Mouse (Mus musculus) lung, embryonic 15.5 days (tissue): ENCODE measurements around the gene Gm44503. TPM values are rescaled to one million over a fixed set of nuclear protein-coding genes. Genes with fewer than 3 reads are reported as not detected.

ENCODE experiments used
- ATAC-seq: fragments of 200-750 bp; cut with Nextera tagmentation; 2 replicates; pipeline ENCODE4 v1.8.0; 2017; ENCODE audit warnings: moderate number of reproducible peaks, borderline replicate concordance; ENCODE audit not compliant: low FRiP score, low TSS enrichment; ENCODE audit errors: extremely low read depth
- H3K27ac ChIP-seq: fragments of 300-500 bp; sonication (generic); 2 replicates; pipeline ENCODE4 v1.5.1; 2015; ENCODE audit warnings: moderate library complexity, mild to moderate bottlenecking, inconsistent platforms
- H3K27me3 ChIP-seq: fragments of 300-500 bp; sonication (generic); 2 replicates; pipeline ENCODE4 v1.6.1; 2015; ENCODE audit warnings: inconsistent platforms
- H3K36me3 ChIP-seq: fragments of 300-500 bp; sonication (generic); 2 replicates; pipeline ENCODE4 v1.6.1; 2015; ENCODE audit warnings: inconsistent platforms
- H3K4me1 ChIP-seq: fragments of 300-500 bp; sonication (generic); 2 replicates; pipeline ENCODE4 v1.6.1; 2015; ENCODE audit warnings: inconsistent platforms
- H3K4me2 ChIP-seq: fragments of 300-500 bp; sonication (generic); 2 replicates; pipeline ENCODE4 v1.6.1; 2015; ENCODE audit warnings: inconsistent platforms, mild to moderate bottlenecking, moderate library complexity
- H3K4me3 ChIP-seq: fragments of 300-500 bp; sonication (generic); 2 replicates; pipeline ENCODE4 v1.5.1; 2015; ENCODE audit warnings: mild to moderate bottlenecking, inconsistent platforms
- H3K9ac ChIP-seq: fragments of 300-500 bp; sonication (generic); 2 replicates; pipeline ENCODE4 v1.6.1; 2015; ENCODE audit warnings: inconsistent platforms
- H3K9me3 ChIP-seq: fragments of 300-500 bp; sonication (generic); 2 replicates; pipeline ENCODE4 v1.6.1; 2016; ENCODE audit warnings: inconsistent platforms
- WGBS: fragments of 180-500 bp; shearing (Covaris S2); methylation state at CpG from one replicate; pipeline ENCODE4 v1.1.7; 2015; 5-methylcytosine and 5-hydroxymethylcytosine counted together
- polyA plus RNA-seq: library from polyadenylated mRNA; unstranded; fragments of >200 nt; fragmentation: Nextera tagmentation; extraction: Ambion mirVana; gene quantifications from 2 replicates; pipeline ENCODE4 v1.2.1, GENCODE M21; 2015

Gm44503 gene
- not detected in 2 replicates for polyA plus RNA-seq

DNA sequence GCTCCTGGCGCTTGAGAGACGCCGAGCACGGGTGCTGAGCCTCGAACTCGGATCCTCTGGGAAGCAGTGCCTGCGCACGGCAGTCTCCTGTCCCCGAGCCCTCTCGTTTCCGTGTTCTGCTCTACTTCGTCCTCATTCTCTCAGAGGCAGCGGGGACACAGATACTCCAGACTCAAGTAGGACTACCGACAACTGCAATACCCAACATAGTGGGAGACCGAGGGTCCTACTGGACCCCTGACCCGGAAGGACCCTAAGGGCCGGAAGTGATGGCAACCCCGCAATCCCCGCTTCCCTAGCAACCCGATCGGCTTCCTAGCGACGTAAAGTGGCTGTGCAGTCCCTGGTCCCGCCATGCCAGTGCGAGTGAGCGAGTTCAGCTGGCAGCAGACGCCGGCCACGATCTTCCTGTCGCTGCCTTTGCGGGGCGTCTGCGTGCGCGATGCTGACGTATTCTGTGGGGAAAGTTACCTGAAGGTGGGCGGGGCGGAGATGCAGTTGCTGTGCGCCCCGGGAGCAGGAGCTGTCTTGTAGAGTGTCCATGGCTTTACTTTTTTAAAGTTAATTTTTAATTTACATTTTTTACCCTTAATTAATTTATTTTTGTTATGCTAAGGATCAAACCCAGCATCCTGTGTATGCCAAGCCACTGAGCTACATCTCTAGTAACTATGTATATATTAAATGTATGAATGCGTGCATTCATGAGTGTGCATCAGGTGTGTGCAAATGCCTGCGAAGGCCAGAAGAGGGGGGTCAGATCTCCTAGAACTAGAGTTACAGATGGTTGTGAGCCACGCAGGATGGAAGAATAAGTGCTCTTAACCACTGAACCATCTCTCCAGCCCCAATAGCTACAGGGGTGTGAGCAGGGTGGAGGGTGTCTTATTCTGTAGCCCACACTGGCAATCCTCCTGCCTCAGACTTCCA, at the start of gene Gm44503, which contains the start of gene Dyx1c1:
TSS of gene Gm44503 (plus strand) at position 332 of the 930 bp plus-strand sequence.
TSS of gene Dyx1c1 (plus strand) at position 265 of the 930 bp plus-strand sequence.
- Histone ChIP-seq H3K4me2 (peak within 1 kb of the TSS; percentile 75), H3K4me3 (peak within 1 kb of the TSS; percentile 58), H3K4me1 (no peaks in the 10 kb centered on the region), H3K9ac (peak within 1 kb of the TSS; percentile 51), H3K27me3 (no peaks in the 10 kb centered on the region), H3K9me3 (no peaks in the 10 kb centered on the region), H3K36me3 (no peaks in the 10 kb centered on the region), H3K27ac (peak within 1 kb of the TSS; percentile 46)
- under 1% methylated on average over 43 of the region's 43 CpGs for WGBS
- peak; percentile 89 for ATAC-seq

DNA sequence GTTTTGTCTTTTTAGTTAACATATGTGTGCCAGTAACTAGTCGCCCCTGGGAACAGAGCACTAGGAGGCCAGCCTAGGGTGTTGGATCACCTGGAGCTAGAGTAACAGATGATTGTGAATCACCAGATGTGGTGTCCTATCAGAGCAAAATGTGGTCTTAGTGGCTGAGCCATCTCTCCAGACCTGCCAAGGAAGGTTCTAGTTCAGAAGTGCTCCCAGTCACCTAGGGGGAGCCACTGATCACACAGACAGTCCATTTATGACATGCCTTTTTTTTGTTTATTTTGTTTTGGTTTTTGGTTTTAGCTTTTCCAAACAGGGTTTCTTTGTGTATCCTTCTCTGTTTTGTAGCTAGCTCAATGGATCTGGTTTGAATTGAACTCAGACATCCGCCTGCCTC, 47.3 kb upstream of the Gm44503 start:
- H3K36me3 ChIP-seq, result no peaks in the 10 kb centered on the region
- no peaks in the 10 kb centered on the region for H3K9me3 ChIP-seq
- no peak for ATAC-seq
- H3K4me1 ChIP-seq, result peaks cover 6% of the 10 kb centered on the region
- no peak overlapping the region for H3K27ac ChIP-seq
- H3K4me3 ChIP-seq, result no peak overlapping the region
- no peak overlapping the region for H3K4me2 ChIP-seq
- H3K27me3 ChIP-seq, result no peaks in the 10 kb centered on the region
- H3K9ac ChIP-seq, result no peak overlapping the region
- 94% methylated on average over 2 of the region's 2 CpGs for WGBS

DNA sequence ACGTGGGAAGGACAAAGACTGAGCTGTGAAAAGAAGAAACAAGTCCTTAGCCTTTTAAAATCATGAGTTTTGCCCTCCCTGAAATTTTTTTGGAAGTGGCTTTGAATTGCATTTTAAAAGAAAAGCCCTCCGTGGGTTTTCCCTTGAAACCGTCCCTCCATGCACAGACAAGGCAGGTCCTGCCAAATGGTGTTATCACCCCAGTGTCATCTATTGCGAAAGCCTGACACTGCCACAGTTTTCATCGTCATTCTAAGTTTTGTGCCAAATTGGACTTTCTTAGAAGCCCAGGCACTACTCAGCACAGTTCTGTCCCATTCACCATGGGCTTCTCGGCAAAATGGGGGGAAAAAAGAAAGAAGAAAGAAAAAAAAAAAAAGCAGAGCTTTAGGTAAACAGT, 45.1 kb upstream of the Gm44503 start:
- peak; percentile 49; the same call in 1 of the 2 replicates for ATAC-seq
- Histone ChIP-seq H3K9me3 (no peaks in the 10 kb centered on the region), H3K27me3 (no peaks in the 10 kb centered on the region), H3K4me2 (peak overlapping the region; percentile 42), H3K4me1 (peaks cover 6% of the 10 kb centered on the region), H3K9ac (no peak overlapping the region), H3K4me3 (peak overlapping the region; percentile 19), H3K27ac (no peak overlapping the region), H3K36me3 (no peaks in the 10 kb centered on the region)
- 31% methylated on average over 6 of the region's 6 CpGs for WGBS

DNA sequence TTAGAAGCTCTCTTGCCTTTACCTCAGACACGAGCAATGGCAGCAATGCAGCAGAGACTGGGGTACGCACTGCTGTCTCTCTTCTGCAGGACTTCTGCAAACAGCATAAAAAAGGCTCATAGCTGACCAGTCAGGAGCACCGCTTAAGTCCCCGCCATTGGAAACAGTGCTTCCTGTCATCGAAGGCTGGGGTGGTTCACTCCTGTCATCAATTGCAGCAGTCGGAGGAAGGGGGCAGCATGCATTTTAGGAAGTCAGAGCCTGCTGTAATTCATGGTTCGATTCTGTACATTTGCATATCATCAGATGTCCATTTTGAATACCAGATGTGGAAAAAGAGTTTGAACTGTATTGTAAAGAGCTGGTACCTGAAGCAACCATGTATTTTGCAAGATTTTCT, 42.9 kb upstream of the Gm44503 start:
- Histone ChIP-seq H3K9me3 (no peaks in the 10 kb centered on the region), H3K4me2 (no peak overlapping the region), H3K36me3 (no peaks in the 10 kb centered on the region), H3K4me3 (no peak overlapping the region), H3K27ac (no peak overlapping the region), H3K27me3 (no peaks in the 10 kb centered on the region), H3K9ac (no peak overlapping the region), H3K4me1 (peaks cover 6% of the 10 kb centered on the region)
- 60% methylated on average over 7 of the region's 7 CpGs for WGBS
- ATAC-seq, result no peak

DNA sequence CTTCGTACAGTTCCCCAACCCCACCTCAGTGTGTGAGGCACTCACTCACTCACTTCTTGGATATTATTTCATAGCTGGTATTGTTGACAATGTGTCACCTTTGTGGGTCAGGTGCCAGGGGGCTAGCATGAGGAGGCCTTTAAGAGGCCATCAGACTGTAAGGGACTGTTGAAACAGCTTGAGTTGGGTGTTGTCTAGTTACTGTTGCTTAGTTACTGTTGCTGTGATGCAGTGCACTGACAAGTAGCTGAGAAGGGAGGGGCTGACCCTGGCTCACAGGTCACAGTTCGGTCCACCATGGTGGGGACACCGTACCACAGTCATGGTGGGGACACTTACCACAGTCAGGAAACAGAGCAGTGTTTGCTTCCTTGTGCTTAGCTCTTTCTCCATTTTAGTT, 35.6 kb upstream of the Gm44503 start:
- H3K4me2 ChIP-seq, result no peak overlapping the region
- 81% methylated on average over 3 of the region's 3 CpGs for WGBS
- H3K4me1 ChIP-seq, result peaks cover 15% of the 10 kb centered on the region
- H3K27me3 ChIP-seq, result 0 out of 2 replicates have a peak, but pooled peaks cover 4% of the 10 kb centered on the region
- no peak for ATAC-seq
- H3K36me3 ChIP-seq, result no peaks in the 10 kb centered on the region
- no peaks in the 10 kb centered on the region for H3K9me3 ChIP-seq
- H3K9ac ChIP-seq, result no peak overlapping the region
- H3K4me3 ChIP-seq, result no peak overlapping the region
- no peak overlapping the region for H3K27ac ChIP-seq

DNA sequence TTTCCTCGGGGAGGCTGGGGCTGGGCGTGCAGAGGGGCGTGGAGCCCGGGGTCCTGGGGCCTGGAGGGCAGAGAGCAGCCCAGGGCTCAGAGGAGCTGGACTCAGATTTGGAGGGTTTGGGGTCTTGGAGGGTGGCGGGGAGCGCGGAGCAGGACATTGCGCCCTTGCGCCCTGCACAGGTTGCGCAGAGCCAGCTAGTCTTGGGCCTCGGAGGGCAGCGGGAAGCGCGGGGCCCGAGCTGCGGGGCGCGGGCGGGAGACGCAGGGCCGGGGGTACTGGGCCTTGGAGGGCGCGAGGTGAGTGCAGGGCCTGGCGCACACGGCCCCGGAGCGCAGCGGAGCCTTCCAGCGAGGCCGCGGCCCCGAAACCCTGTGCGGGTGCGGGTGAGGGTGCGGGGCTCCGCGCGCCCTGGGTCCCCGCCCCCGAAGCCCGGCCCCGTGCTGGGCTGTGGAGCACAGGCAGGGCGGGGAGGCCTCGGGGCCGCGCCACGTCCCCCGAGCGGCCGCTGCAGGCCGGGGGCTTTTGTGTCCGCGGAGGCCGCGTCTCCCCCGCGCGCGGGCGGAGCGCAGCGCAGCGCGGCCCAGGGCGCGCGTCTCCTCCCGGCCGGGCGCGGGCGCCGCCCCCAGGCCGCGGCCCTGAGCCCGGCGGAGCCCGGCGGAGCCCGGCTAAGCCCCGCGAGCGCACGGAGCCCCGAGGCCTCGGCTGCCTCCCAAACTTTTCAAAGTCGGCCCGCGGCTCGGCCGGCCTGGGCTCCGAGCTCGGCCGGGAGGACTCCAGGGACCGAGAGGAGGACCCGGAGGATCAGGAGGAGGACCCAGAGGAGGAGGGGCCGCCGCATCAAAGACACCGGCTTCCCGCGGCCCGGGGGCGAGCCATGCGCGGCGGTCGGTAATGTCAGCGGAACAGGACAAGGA, 33.4 kb upstream of the Gm44503 start, which contains the start of gene Pygo1:
TSS of gene Pygo1 (plus strand) at position 625 of the 914 bp plus-strand sequence.
- peak within 1 kb of the TSS; percentile 85 for H3K4me3 ChIP-seq
- peaks cover 15% of the 10 kb centered on the region for H3K4me1 ChIP-seq
- no peaks in the 10 kb centered on the region for H3K9me3 ChIP-seq
- H3K27ac ChIP-seq, result peak within 1 kb of the TSS; percentile 87
- 0 out of 2 replicates have a peak, but pooled peaks cover 4% of the 10 kb centered on the region for H3K27me3 ChIP-seq
- WGBS, result under 1% methylated on average over 97 of the region's 108 CpGs
- H3K36me3 ChIP-seq, result no peaks in the 10 kb centered on the region
- peak within 1 kb of the TSS; percentile 87 for H3K9ac ChIP-seq
- peak within 1 kb of the TSS; percentile 91 for H3K4me2 ChIP-seq
- ATAC-seq, result peak; percentile 80

DNA sequence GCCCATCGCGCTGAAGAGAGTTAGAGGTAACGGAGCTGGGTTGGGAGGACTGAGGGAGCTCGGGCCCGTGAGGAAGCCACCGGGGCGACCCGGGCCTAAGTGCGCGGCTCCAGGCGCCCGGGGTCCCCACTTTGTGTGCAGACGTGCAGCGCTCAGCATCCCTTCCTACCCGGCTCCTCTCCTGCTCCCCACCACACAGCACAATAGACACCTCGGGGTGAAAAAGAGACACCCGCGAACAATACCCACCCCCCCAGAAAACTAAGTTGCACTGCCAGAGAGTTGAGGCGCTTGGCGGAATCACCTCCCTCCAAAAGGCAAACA, 32.8 kb upstream of the Gm44503 start:
- Histone ChIP-seq H3K4me1 (peaks cover 15% of the 10 kb centered on the region), H3K4me3 (peak overlapping the region; percentile 85), H3K4me2 (peak overlapping the region; percentile 91), H3K36me3 (no peaks in the 10 kb centered on the region), H3K27ac (peak overlapping the region; percentile 87), H3K9ac (peak overlapping the region; percentile 87), H3K27me3 (0 out of 2 replicates have a peak, but pooled peaks cover 4% of the 10 kb centered on the region), H3K9me3 (no peaks in the 10 kb centered on the region)
- ATAC-seq, result no peak; the same call in 1 of the 2 replicates
- WGBS, result under 1% methylated on average over 20 of the region's 20 CpGs

DNA sequence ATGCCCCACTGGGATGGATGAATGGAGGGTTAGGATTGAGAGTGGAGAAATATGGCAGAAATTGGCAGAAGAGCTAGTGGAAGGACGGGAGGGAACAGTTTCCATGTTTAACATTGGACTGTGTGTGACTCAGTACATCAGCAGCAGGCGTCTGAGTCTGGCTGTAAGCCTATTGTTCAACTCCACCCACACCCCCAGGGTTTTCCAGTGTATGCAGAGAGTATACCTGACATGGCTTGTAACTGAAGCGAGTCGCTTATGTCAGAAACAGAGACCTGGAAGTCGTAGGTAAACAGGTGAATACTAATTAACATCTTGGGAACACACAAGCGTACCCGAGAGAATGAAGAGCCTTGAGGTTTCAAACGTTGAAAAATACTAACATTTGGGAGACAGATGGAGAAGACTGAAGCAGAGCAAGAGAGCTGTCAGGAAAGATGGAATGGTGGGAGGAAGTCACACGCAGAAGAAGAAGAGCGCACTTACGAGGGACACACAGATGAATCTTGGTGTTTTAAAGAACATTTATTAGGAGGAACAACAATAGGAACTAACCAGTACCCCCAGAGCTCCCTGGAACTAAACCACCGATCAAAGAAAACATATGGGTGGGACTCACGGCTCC, 27.4 kb upstream of the Gm44503 start:
- Histone ChIP-seq H3K27ac (no peak overlapping the region), H3K4me3 (no peak overlapping the region), H3K27me3 (no peaks in the 10 kb centered on the region), H3K9ac (no peak overlapping the region), H3K4me1 (peaks cover 10% of the 10 kb centered on the region), H3K36me3 (no peaks in the 10 kb centered on the region), H3K4me2 (no peak overlapping the region), H3K9me3 (no peaks in the 10 kb centered on the region)
- WGBS, result 80% methylated on average over 13 of the region's 13 CpGs
- ATAC-seq, result no peak

DNA sequence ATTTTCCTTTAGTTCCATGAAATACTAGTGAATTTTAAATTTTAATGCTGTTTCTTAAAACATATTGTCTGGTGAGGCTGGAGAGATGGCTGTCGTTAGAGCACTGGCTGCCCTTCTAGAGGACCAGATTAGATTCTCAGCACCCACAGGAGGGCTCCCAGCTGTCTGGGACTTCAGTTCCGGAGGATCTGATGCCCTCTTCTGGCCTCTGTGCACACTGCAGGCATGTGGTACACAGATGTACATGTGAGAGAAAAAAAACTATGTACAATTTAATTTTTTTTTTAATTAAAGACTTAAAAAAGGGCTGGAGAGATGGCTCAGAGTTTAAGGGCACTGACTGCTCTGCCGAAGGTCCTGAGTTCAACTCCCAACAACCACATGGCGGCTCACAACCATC, 23.3 kb upstream of the Gm44503 start:
- Histone ChIP-seq H3K27ac (no peak overlapping the region), H3K9ac (no peak overlapping the region), H3K36me3 (no peaks in the 10 kb centered on the region), H3K9me3 (no peaks in the 10 kb centered on the region), H3K27me3 (no peaks in the 10 kb centered on the region), H3K4me2 (no peak overlapping the region), H3K4me3 (no peak overlapping the region), H3K4me1 (no peaks in the 10 kb centered on the region)
- no peak for ATAC-seq
- 88% methylated on average over 4 of the region's 4 CpGs for WGBS

DNA sequence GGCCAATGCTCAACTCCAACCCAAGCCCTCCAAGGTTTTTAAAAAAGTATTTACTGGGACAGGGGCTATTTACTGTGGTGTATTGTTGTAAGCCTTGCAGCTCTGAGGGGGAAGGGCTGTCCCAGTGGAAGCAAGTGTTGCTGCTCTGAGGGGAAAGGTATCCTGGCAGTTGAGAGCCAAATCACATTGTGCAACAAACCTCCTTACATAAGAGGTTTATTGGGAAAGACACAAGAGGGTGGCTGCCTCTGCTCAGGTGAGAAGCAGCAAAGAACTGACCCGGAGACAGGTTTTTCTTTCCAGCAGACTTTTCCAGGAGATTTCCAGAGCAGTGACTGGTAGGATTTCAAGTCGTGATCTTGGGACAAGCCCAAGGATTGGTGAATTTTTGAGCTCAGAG, 22.4 kb upstream of the Gm44503 start:
- WGBS, result 68% methylated on average over 2 of the region's 2 CpGs
- Histone ChIP-seq H3K9ac (no peak overlapping the region), H3K9me3 (no peaks in the 10 kb centered on the region), H3K4me2 (no peak overlapping the region), H3K27ac (no peak overlapping the region), H3K4me1 (no peaks in the 10 kb centered on the region), H3K27me3 (no peaks in the 10 kb centered on the region), H3K36me3 (no peaks in the 10 kb centered on the region), H3K4me3 (no peak overlapping the region)
- no peak for ATAC-seq

DNA sequence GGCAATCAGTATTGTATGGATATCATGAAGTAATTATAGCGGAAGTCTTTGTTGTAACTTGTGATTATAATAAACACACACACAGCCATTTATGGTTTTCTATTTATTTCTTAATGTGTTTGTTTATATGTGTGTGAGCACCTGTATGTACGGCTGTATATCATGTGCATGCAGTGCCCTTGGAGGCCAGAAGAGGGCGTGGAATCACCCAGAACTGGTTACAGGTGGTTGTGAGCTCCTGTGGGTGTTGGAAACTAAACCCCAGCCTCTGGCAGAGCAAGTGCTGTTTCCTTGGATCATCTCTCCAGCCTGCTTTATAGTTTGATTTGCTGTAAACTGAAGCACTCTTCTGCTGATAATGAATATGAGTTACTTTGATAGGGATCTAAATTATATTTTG, 15.2 kb upstream of the Gm44503 start:
- H3K4me3 ChIP-seq, result no peak overlapping the region
- WGBS, result 54% methylated on average over 3 of the region's 3 CpGs
- no peak for ATAC-seq
- no peaks in the 10 kb centered on the region for H3K9me3 ChIP-seq
- H3K4me2 ChIP-seq, result no peak overlapping the region
- no peak overlapping the region for H3K9ac ChIP-seq
- H3K4me1 ChIP-seq, result no peaks in the 10 kb centered on the region
- H3K36me3 ChIP-seq, result peaks cover 24% of the 10 kb centered on the region
- no peak overlapping the region for H3K27ac ChIP-seq
- no peaks in the 10 kb centered on the region for H3K27me3 ChIP-seq
